Mouse (Mus musculus): Measurements from ENCODE around the gene Fam81a.
A peak's percentile ranks its signal among the peaks of the same experiment; 100 is the strongest.

GRCm38 (mm10) chr9:70084107-70084506 lies 58.3 kb downstream of the Fam81a start:
- peak; percentile 75 for TF ChIP-seq CTCF (IDR thresholded peaks at IDR 0.05)
- TF ChIP-seq EP300 (IDR thresholded peaks at IDR 0.05) = no peak
